Mouse (Mus musculus) spleen, adult 2 months (tissue): ENCODE data around the gene Marf1.

Experiments used
- CTCF ChIP-seq: fragments of 200-500 bp; IDR thresholded peaks from 2 replicates; pipeline ENCODE4 v1.5.1; 2011; ENCODE audit warnings: mild to moderate bottlenecking, inconsistent platforms; ENCODE audit not compliant: insufficient read depth, insufficient read length, insufficient replicate concordance; ENCODE audit errors: extremely low read depth
- POLR2A ChIP-seq: fragments of 200-500 bp; IDR thresholded peaks from 2 replicates; pipeline ENCODE4 v1.6.1; 2011; ENCODE audit warnings: low read depth, low read length, inconsistent platforms

DNA sequence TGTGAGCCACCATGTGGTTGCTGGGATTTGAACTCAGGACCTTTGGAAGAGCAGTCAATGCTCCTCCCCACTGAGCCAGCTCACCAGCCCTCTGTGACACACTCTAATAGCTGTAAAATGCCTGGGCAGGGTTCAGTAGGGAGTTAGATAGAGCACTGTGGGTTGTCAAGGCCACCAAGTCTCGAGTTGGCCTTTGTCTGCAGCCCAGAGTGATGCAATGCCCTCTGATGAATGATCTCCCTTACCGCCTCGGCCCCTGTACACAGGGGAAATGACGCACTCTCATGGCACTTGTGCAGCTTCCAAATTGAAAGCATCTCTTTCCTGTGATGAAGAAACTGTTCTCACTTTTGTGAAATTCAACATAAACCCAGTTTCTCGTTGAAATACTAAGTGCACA, 31.3 kb downstream of the Marf1 start:
- TF ChIP-seq CTCF (no peak), POLR2A (no peak)
